Mouse (Mus musculus): Measurements from ENCODE around the gene Sh3bp5l.

Gene Sh3bp5l

DNA sequence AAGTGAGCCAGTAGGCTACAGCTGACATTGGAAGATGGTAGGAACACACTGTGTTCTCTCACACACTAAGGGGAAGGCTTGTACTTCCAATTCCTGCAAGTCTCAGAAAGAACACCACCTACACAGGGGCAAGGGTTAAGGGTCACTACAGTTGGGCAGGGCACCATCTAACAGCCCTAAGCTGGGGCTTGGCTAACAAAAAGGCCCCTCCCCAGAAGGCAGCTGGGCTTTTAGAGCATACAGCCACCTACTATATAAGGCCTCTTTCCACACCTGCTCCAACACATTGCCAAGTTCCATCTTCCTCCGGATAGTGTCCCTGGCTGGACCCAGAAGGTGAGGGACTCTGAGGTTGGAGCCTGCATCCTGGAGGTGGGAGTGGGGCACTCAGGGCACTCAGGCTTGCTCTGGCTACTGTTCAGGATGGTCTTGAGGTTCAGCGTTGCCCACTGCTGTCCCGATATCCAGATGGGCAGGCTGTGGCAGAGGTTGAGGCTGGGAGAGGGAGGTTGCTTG, 48.3 kb downstream of the Sh3bp5l start, which contains the start of gene Lypd8:
Lypd8 (plus strand) TSS at position 281 of the 516 bp plus-strand sequence.
- DNase-seq (ENCODE audit: low read depth, low spot score), result no peak

DNA sequence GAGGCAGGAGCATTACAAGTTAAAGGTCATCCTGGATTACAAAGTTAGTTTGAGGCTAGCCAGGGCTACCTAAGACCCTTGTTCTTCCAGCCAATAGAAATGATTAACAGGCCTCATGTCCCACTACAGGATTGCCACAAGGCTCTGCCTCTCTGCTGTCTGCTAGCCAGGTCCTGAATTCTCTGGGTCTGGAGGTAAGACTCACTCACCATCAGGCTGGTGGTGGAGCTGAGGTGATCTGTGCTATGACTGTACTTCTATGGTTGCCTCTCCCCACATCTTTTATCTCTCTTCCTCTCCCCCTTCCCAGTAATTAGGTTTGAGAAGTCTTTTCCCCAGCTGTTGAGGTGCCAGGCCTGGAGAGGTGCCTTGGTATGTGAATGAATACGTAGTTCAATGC, 49.0 kb downstream of the Sh3bp5l start:
- DNase-seq (ENCODE audit: low read depth, low spot score), result no peak

DNA sequence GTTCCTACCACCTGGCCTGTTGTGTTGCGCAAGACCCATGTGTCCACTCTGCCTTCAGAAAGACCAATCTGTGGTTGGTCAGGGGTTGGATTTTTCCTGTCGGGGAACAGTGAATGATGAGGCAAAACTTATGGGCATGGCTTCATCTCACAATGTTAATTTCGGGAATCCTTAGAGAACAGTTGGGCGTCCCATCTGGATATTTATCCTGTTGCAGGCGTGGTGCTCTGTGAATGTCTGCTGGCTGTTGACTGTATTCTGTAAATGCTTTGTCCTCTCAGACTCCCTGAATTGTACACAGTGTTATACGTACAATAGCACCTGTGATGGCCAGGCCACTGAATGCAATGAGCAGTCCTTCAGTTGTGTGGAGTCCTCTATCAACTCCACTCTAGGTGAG, 51.9 kb downstream of the Sh3bp5l start:
- DNase-seq (ENCODE audit: low read depth, low spot score), result peak; percentile 8

All from brain, embryonic 18.5 days (tissue).